Mouse (Mus musculus): Measurements from ENCODE around the gene Slc10a7. TPM values are rescaled to one million over a fixed set of nuclear protein-coding genes. Genes with fewer than 3 reads are reported as not detected.
"Not testable (repeated sequence)": the region's sequence is repeated elsewhere in the genome, so short reads cannot be mapped to it uniquely, and the experiment has no call there.

Slc10a7 gene
- polyA plus RNA-seq, 1 experiment from 2014 or later: 4.1 TPM

DNA sequence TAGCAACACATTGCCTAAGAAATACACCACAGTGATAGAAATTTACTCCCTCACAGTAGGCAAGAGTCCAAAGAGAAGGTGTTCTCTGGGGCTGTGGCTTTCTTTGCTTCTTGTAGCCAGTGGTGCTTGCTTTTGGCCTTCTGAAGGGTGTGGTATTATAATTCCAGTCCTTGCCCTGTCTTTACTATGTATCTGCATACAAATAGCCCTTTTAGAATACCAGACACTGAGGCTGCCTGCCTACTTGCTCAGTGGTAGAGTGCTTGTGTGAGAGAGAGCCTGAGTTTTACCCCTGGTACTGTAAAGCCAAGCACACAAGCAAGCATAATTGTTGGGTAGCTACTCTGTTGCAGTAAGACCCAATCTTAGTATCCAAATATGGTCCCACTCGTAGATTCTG is 5.6 kb downstream of the Slc10a7 start:
- Histone ChIP-seq H3K27me3 (ENCODE audit: insufficient read depth, low read length) (no peaks in the 10 kb centered on the region), H3K9me3 (ENCODE audit: low read length) (no peaks in the 10 kb centered on the region), H3K27ac (ENCODE audit: low read depth) (no peak overlapping the region), H3K4me2 (ENCODE audit: low read depth, low read length) (no peak overlapping the region), H3K36me3 (replicated peaks; ENCODE audit: insufficient read depth, low read length) (peaks cover 15% of the 10 kb centered on the region; the same call in 1 of the 2 replicates), H3K9ac (replicated peaks) (no peak overlapping the region), H3K4me3 (ENCODE audit: low read depth, low read length) (no peak overlapping the region), H3K4me1 (ENCODE audit: insufficient read depth) (peaks cover 4% of the 10 kb centered on the region; the same call in 1 of the 2 replicates)
- DNase-seq: no peak
- WGBS (ENCODE audit: insufficient replicate concordance): 87% methylated on average over 1 of the region's 1 CpGs
- no peak for TF ChIP-seq EP300 (IDR thresholded peaks at IDR 0.05; ENCODE audit: low read depth)
- no peak for TF ChIP-seq CTCF (IDR thresholded peaks at IDR 0.05; ENCODE audit: low read depth)
- ATAC-seq: no peak

DNA sequence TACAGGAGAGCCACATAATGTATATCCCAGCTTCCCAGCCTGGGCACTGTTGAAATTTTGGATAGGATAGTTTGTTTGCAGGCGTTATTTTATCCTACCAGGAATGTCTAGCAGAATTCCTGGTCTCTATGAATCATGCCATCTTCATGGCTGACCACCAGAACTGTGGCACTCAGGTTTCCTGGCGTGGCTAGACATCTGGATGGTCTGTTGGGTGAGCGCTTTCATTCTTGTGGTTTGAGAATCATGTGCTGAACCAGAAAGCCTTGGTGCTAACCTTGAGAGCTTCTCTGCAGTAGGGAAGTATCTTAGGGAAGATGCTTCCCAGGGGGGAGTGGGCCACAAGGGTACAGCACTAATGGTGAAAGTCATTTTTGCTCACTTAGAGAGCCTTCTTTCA is 6.0 kb downstream of the Slc10a7 start:
- 68% methylated on average over 3 of the region's 3 CpGs for WGBS (ENCODE audit: insufficient replicate concordance)
- Histone ChIP-seq H3K4me1 (ENCODE audit: insufficient read depth) (peaks cover 4% of the 10 kb centered on the region; the same call in 1 of the 2 replicates), H3K9ac (replicated peaks) (no peak overlapping the region), H3K4me3 (ENCODE audit: low read depth, low read length) (no peak overlapping the region), H3K4me2 (ENCODE audit: low read depth, low read length) (no peak overlapping the region), H3K27ac (ENCODE audit: low read depth) (no peak overlapping the region), H3K9me3 (ENCODE audit: low read length) (no peaks in the 10 kb centered on the region), H3K27me3 (ENCODE audit: insufficient read depth, low read length) (no peaks in the 10 kb centered on the region), H3K36me3 (replicated peaks; ENCODE audit: insufficient read depth, low read length) (peaks cover 15% of the 10 kb centered on the region; the same call in 1 of the 2 replicates)
- no peak for TF ChIP-seq CTCF (IDR thresholded peaks at IDR 0.05; ENCODE audit: low read depth)
- TF ChIP-seq EP300 (IDR thresholded peaks at IDR 0.05; ENCODE audit: low read depth): no peak
- DNase-seq (no peak), ATAC-seq (no peak)

DNA sequence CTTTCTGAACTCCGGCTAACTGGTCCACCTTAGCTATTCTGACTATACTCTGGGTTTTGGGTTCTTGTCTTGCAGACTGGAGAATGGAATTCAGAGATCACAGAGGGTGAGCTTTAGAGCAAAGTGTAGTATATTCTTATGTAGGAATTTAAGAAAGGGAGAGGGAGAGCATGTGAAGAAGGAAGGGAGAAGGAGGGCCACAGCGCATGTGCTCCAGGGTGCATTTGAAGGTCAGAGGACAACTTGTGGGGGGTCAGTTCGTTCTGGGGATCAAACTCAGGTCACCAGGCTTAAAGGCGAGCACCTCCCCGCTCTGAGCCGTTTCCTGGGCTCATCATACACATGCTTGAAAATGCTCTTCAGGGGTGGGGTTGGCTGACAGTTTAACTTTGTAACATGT is 24.8 kb downstream of the Slc10a7 start:
- WGBS (ENCODE audit: insufficient replicate concordance): 76% methylated on average over 6 of the region's 6 CpGs
- Histone ChIP-seq H3K9me3 (ENCODE audit: low read length) (no peaks in the 10 kb centered on the region), H3K27ac (ENCODE audit: low read depth) (no peak overlapping the region), H3K36me3 (replicated peaks; ENCODE audit: insufficient read depth, low read length) (peaks cover 22% of the 10 kb centered on the region), H3K4me3 (ENCODE audit: low read depth, low read length) (no peak overlapping the region), H3K27me3 (ENCODE audit: insufficient read depth, low read length) (no peaks in the 10 kb centered on the region), H3K9ac (replicated peaks) (no peak overlapping the region), H3K4me2 (ENCODE audit: low read depth, low read length) (no peak overlapping the region), H3K4me1 (ENCODE audit: insufficient read depth) (no peaks in the 10 kb centered on the region)
- ATAC-seq (no peak), DNase-seq (no peak)
- no peak for TF ChIP-seq EP300 (IDR thresholded peaks at IDR 0.05; ENCODE audit: low read depth)
- no peak for TF ChIP-seq CTCF (IDR thresholded peaks at IDR 0.05; ENCODE audit: low read depth)

DNA sequence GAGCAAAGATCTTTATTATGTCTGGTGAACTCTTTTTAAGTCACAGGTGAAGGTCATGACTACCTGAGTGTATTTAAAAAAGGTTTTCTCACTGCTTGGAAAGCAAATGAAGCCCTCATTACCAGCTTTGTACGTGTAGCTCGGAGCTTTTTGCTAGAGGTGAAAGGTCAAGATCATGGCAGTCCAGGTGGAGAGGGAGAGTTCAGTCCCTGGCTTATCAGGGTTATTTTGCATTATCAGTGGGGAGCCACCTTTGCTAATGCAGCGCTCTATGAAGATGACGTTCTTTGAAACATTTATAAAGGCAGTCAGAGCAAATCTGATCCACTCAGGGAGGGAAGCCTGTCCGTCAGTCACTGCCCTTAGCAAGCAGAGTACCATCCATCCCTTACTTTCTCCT is 27.6 kb downstream of the Slc10a7 start:
- Histone ChIP-seq H3K9ac (replicated peaks) (no peak overlapping the region), H3K27ac (ENCODE audit: low read depth) (no peak overlapping the region), H3K4me1 (ENCODE audit: insufficient read depth) (no peaks in the 10 kb centered on the region), H3K4me3 (ENCODE audit: low read depth, low read length) (no peak overlapping the region), H3K9me3 (ENCODE audit: low read length) (no peaks in the 10 kb centered on the region), H3K27me3 (ENCODE audit: insufficient read depth, low read length) (no peaks in the 10 kb centered on the region), H3K36me3 (replicated peaks; ENCODE audit: insufficient read depth, low read length) (peaks cover 23% of the 10 kb centered on the region), H3K4me2 (ENCODE audit: low read depth, low read length) (no peak overlapping the region)
- DNase-seq (no peak), ATAC-seq (no peak)
- WGBS (ENCODE audit: insufficient replicate concordance): 65% methylated on average over 5 of the region's 5 CpGs
- no peak for TF ChIP-seq EP300 (IDR thresholded peaks at IDR 0.05; ENCODE audit: low read depth)
- TF ChIP-seq CTCF (IDR thresholded peaks at IDR 0.05; ENCODE audit: low read depth): no peak

DNA sequence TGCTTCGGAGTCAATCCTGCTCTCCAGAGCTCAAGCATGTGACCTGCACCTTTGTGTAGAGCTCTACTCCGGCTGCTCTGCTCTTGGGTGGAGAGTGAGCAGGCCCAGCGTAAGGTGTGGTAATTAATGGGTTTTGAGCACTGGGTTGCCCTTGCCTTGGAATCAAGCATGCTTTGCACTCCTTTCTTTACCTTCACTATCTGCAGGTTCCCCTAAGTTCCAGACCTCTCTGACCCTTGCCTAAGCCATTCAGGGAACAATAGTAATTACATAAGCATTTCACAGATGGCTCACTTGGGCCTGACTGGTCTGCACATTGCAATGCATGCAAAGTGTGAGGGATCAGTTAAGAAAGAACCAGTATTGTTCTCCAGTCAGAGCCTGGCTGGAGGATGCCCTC is 28.6 kb downstream of the Slc10a7 start:
- no peak overlapping the region for H3K27ac ChIP-seq (ENCODE audit: low read depth)
- no peak overlapping the region for H3K9ac ChIP-seq (replicated peaks)
- H3K36me3 ChIP-seq (replicated peaks; ENCODE audit: insufficient read depth, low read length): peaks cover 24% of the 10 kb centered on the region
- no peak overlapping the region for H3K4me2 ChIP-seq (ENCODE audit: low read depth, low read length)
- TF ChIP-seq CTCF (IDR thresholded peaks at IDR 0.05; ENCODE audit: low read depth): no peak
- no peak for DNase-seq
- H3K27me3 ChIP-seq (ENCODE audit: insufficient read depth, low read length): no peaks in the 10 kb centered on the region
- no peaks in the 10 kb centered on the region for H3K9me3 ChIP-seq (ENCODE audit: low read length)
- WGBS (ENCODE audit: insufficient replicate concordance): 93% methylated on average over 3 of the region's 3 CpGs
- no peak overlapping the region for H3K4me3 ChIP-seq (ENCODE audit: low read depth, low read length)
- no peak for ATAC-seq
- H3K4me1 ChIP-seq (ENCODE audit: insufficient read depth): no peaks in the 10 kb centered on the region

GRCm38 (mm10) chr8:78542670-78543069 is 33.5 kb downstream of the Slc10a7 start:
- H3K27ac ChIP-seq (ENCODE audit: low read depth); ATAC-seq; DNase-seq; H3K4me3 ChIP-seq (ENCODE audit: low read depth, low read length); H3K9me3 ChIP-seq (ENCODE audit: low read length); H3K4me2 ChIP-seq (ENCODE audit: low read depth, low read length); H3K9ac ChIP-seq (replicated peaks); H3K27me3 ChIP-seq (ENCODE audit: insufficient read depth, low read length); H3K4me1 ChIP-seq (ENCODE audit: insufficient read depth): not testable (repeated sequence)
- 87% methylated on average over 4 of the region's 6 CpGs for WGBS (ENCODE audit: insufficient replicate concordance)
- peaks cover 11% of the 10 kb centered on the region for H3K36me3 ChIP-seq (replicated peaks; ENCODE audit: insufficient read depth, low read length)

DNA sequence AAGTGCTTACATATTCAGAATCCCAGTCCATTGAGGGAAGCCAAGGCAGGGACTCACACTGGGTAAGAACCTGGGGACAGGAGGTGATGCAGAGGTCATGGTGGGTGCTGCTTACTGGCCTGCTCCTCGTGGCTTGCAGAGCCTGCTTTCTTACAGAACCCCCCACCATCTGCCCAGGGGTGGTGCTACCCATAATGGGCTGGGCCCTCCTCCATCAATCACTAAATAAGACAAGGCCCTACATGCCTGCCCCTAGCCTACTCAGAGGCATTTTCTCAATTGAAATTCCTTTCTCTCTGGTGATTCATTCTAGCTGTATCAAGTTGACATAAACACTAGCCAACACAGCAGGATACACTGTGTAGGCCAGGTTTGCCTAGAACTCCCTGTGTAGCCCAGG is 34.5 kb downstream of the Slc10a7 start:
- TF ChIP-seq CTCF (IDR thresholded peaks at IDR 0.05; ENCODE audit: low read depth) (no peak), EP300 (IDR thresholded peaks at IDR 0.05; ENCODE audit: low read depth) (no peak)
- no peak overlapping the region for H3K9ac ChIP-seq (replicated peaks)
- DNase-seq: no peak
- no peak for ATAC-seq
- no peaks in the 10 kb centered on the region for H3K4me1 ChIP-seq (ENCODE audit: insufficient read depth)
- no peaks in the 10 kb centered on the region for H3K27me3 ChIP-seq (ENCODE audit: insufficient read depth, low read length)
- no peaks in the 10 kb centered on the region for H3K9me3 ChIP-seq (ENCODE audit: low read length)
- WGBS (ENCODE audit: insufficient replicate concordance): 57% methylated on average over 1 of the region's 1 CpGs
- H3K36me3 ChIP-seq (replicated peaks; ENCODE audit: insufficient read depth, low read length): peaks cover 11% of the 10 kb centered on the region
- no peak overlapping the region for H3K27ac ChIP-seq (ENCODE audit: low read depth)
- H3K4me2 ChIP-seq (ENCODE audit: low read depth, low read length): no peak overlapping the region
- H3K4me3 ChIP-seq (ENCODE audit: low read depth, low read length): no peak overlapping the region

Measured in liver, postnatal 0 days (tissue).